Mouse (Mus musculus): ENCODE data around the gene Pik3ap1. TPM values are rescaled to one million over a fixed set of nuclear protein-coding genes. Genes with fewer than 3 reads are reported as not detected.
"Not testable (repeated sequence)": the region's sequence is repeated elsewhere in the genome, so short reads cannot be mapped to it uniquely, and the experiment has no call there.

Gene Pik3ap1
- polyA plus RNA-seq, 1 experiment from 2014 or later: 285 TPM

DNA sequence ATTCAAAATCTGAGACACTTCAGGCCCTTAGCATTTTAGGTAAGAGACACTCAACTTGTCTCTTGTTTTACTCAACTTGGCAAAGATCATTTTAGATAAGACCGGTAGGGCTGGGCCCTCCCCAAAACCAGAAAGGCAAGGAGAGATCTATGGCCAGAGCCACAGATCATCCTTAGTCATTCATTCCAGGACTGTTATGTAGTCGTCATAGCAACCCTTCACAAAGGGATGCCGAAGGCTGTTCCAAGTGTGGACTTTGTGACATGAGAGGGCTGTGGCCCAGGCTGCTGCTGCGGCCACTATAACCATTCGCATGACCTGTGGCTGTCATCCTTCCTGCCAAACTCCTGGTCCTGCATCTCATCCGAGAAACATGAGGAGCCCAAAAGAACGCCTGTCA is 54.5 kb downstream of the Pik3ap1 start:
- Histone ChIP-seq H3K4me3 (ENCODE audit: inconsistent target) (peak overlapping the region; percentile 64), H3K79me2 (ENCODE audit: inconsistent target) (peaks cover 97% of the 10 kb centered on the region), H3K36me3 (ENCODE audit: inconsistent target) (peaks cover 39% of the 10 kb centered on the region), H3K27ac (peak overlapping the region; percentile 98)
- 98% methylated on average over 5 of the region's 7 CpGs for WGBS (ENCODE audit: missing documents)

DNA sequence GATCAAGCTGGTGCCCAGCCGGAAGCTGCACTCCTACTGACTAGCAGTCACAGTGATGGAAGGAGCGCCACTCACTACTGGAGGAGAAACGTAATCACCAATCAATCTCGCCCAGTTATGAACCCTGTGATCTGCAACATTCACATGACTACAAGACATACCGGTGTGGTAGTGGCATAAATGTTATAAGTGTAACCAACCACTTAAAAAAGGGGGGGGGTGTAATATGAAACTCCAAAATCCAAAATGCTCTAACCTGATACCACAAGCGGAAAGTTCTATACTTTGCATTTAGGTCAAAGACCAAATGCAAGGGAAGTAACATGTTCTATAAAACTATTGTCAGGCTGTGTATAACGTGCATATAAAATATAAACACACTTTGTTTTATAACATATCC is 54.9 kb downstream of the Pik3ap1 start:
- WGBS (ENCODE audit: missing documents): 98% methylated on average over 6 of the region's 7 CpGs
- peak overlapping the region; percentile 64 for H3K4me3 ChIP-seq (ENCODE audit: inconsistent target)
- peaks cover 97% of the 10 kb centered on the region for H3K79me2 ChIP-seq (ENCODE audit: inconsistent target)
- H3K27ac ChIP-seq: peak overlapping the region; percentile 98
- H3K36me3 ChIP-seq (ENCODE audit: inconsistent target): peaks cover 42% of the 10 kb centered on the region

DNA sequence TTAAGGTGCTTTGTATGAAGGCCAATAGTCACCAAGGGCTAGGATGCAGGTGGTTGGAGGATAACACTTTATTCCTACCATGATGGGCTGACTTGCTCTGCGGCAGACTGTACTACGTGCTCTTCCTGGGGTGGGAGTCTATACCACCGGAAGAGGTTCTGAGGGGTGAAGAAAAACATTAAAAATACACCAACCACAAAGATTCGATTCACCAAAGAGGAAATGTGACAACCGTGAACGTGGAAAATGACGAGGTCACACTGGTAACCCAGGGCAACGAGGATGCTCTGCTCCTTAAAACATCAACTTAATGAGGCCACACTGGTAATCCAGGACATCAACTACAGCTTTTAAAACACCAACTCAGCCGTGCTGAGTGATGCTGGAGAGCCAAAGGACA is 56.2 kb downstream of the Pik3ap1 start:
- WGBS (ENCODE audit: missing documents): 26% methylated on average over 9 of the region's 9 CpGs
- Histone ChIP-seq H3K79me2 (ENCODE audit: inconsistent target) (peaks cover 99% of the 10 kb centered on the region), H3K4me3 (ENCODE audit: inconsistent target) (no peak overlapping the region), H3K36me3 (ENCODE audit: inconsistent target) (peaks cover 51% of the 10 kb centered on the region), H3K27ac (no peak overlapping the region)

DNA sequence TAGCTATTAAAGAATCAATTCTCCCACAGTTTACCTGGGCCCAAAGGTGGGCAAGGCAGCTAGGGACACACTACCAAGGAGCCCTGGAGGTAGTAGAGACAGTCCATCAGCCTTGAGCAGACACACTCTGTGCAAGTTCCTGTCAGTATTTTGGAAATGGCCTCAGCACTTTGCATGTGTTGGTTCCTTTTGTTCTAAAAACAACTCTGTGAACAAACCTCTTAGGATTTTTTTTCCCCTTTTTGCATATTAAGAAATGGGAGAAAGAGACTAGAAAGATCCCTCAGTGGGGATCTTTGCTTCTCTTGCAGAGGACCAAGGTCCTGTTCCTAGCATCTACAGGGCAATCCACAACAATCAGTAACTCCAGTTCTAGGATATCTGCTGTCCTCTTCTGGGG is 61.1 kb downstream of the Pik3ap1 start:
- Histone ChIP-seq H3K36me3 (ENCODE audit: inconsistent target) (peaks cover 87% of the 10 kb centered on the region), H3K4me3 (ENCODE audit: inconsistent target) (no peak overlapping the region), H3K27ac (peak overlapping the region; percentile 92), H3K79me2 (ENCODE audit: inconsistent target) (peaks cover 94% of the 10 kb centered on the region)

DNA sequence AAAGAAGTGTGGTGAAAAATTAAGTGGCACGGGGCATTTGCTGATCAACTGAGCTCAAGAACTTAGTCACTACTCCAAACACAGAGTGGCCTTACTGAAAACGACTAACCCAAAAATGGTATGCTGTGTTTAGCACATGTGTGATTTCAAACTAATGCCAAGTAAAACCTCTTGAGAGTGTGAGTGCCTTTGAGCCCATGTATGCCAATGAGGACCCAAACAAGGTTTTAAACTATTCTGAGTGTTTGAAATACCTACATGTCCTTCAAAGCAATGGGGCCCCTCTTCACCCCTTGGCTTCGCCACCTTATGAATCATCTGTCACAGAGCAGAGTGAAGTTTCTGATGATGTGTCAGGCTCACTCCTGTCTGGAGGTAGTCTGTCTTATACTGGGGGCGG is 61.8 kb downstream of the Pik3ap1 start:
- WGBS (ENCODE audit: missing documents): 98% methylated on average over 4 of the region's 4 CpGs
- H3K27ac ChIP-seq: peak overlapping the region; percentile 92

DNA sequence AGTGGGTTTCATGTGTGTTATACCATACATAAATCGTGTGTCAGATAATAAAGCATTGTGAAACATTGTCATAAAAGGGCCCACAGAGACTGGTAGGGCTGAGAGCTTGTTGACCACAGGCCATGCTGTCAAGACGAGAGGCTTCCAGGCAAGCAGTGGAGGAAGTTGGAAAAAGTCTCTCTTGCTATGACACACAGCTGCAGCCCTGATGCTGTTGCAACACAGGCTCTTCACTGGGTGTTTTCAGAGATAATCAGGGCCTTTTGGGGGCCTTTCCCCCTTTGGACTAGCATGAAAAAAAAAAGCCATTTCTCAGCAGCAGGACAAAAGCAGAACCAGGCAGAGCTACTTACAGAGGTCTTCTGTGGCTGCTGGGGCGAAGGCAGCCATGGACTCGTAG is 63.8 kb downstream of the Pik3ap1 start:
- 4% methylated on average over 4 of the region's 4 CpGs for WGBS (ENCODE audit: missing documents)
- peak overlapping the region; percentile 92 for H3K27ac ChIP-seq
- no peak overlapping the region for H3K4me3 ChIP-seq (ENCODE audit: inconsistent target)
- peaks cover 94% of the 10 kb centered on the region for H3K79me2 ChIP-seq (ENCODE audit: inconsistent target)
- peaks cover 87% of the 10 kb centered on the region for H3K36me3 ChIP-seq (ENCODE audit: inconsistent target)

More for the DNA sequence above, 61.8 kb downstream of the Pik3ap1 start:
- Histone ChIP-seq H3K4me3 (ENCODE audit: inconsistent target) (no peak overlapping the region), H3K36me3 (ENCODE audit: inconsistent target) (peaks cover 87% of the 10 kb centered on the region), H3K79me2 (ENCODE audit: inconsistent target) (peaks cover 94% of the 10 kb centered on the region)

DNA sequence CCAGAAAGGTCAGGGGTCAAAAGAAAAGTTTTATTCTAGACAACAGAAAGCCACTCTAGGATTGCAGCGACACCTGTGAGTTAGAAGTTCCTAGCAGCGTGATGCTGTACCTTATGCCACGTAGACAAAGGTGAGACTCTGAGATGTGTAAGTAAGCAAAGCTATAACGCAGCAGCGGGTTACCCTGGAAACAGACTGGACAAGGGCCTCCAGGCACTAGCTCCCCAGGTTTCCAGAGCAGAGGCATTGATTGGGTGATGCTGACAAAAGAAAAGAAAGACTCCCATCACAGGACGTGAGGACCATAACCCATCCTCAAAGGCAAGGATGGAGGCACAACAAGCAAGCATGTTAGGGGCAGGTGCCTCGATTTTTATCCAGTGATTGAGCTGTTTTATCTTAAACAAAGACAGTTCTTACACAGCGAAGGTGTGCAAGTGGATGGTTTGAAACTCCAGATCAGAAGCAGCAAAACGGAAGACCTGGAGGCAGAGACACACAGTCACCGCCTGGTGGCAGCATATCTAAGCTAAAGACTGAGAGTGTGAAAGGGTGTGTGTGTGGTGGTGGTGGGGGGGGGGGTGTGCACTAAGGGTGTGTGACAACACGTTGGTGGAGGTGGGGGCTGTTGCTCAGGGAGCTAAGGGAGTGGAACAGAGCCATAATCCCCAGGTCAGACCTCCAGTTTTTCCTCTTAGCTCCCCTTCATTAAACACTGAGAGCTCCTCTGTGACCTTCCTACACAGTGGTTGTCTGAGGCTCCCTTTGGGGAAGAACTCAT is 67.4 kb downstream of the Pik3ap1 start:
- Histone ChIP-seq H3K27ac (no peak overlapping the region), H3K4me3 (ENCODE audit: inconsistent target) (no peak overlapping the region), H3K36me3 (ENCODE audit: inconsistent target) (peaks cover 93% of the 10 kb centered on the region), H3K79me2 (ENCODE audit: inconsistent target) (peaks cover 95% of the 10 kb centered on the region)
- 67% methylated on average over 11 of the region's 11 CpGs for WGBS (ENCODE audit: missing documents)

DNA sequence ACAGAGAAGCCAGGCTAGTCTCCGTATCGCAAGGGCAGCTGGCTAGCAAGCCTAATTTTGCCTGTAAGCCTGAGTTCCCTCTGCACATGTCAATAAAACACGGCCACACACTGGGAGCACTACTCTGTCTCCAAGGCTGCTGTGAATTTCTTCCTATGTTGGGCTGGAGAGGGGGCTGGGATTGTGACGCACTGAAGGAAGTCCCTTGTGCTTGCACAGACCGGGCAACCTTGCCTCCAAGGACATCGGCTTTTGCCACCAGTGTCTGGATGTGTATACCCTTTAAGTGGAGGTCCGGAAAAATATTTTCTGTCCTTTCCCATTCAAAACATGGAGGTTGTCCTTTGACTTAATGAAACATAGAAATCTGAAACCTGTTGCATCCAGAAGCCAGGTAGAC is 70.2 kb downstream of the Pik3ap1 start:
- H3K27ac ChIP-seq: no peak overlapping the region
- 96% methylated on average over 4 of the region's 7 CpGs for whole genome bisulfite sequencing (ENCODE audit: missing documents)

DNA sequence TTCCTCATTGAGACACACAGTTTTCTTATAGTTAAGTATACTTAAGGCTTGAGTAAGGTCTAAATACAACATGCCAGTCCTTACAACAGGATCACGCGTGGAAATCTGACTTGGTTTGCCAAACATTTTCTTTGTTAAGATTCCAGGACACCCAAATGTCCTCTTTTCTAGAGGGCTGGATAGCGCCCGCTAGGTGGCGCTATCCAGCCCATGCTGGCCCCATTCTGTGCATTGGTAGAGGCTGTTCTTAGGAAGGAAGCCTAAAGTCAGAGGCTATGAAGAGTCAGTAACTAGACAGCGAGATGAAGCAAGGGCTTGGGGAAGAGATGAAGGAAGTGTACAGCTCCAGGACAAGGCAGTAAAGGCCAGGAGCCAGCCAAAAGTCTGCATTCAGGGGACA is 71.2 kb downstream of the Pik3ap1 start:
- Histone ChIP-seq H3K27ac (no peak overlapping the region), H3K79me2 (ENCODE audit: inconsistent target) (peaks cover 100% of the 10 kb centered on the region), H3K4me3 (ENCODE audit: inconsistent target) (no peak overlapping the region), H3K36me3 (ENCODE audit: inconsistent target) (peaks cover 93% of the 10 kb centered on the region)
- 18% methylated on average over 6 of the region's 6 CpGs for WGBS (ENCODE audit: missing documents)

More for the DNA sequence above, 70.2 kb downstream of the Pik3ap1 start:
- Histone ChIP-seq H3K36me3 (ENCODE audit: inconsistent target) (peaks cover 93% of the 10 kb centered on the region), H3K4me3 (ENCODE audit: inconsistent target) (no peak overlapping the region), H3K79me2 (ENCODE audit: inconsistent target) (peaks cover 100% of the 10 kb centered on the region)

DNA sequence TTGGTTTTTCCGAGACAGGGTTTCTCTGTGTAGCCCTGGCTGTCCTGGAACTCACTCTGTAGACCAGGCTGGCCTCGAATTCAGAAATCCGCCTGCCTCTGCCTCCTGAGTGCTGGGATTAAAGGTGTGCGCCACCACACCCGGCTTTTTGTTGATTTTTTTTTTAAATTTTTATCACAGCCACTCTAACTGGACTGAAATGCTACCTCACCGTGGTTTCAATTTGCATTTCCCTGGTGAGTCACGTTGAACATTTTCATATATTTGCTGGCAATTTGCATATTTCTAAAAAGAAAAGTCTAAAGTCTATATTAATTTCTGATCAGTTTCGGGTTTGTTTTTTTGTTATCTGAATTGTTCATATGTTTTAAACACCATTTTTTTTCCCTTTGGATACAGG is 72.3 kb downstream of the Pik3ap1 start:
- H3K36me3 ChIP-seq (ENCODE audit: inconsistent target): peaks cover 93% of the 10 kb centered on the region
- WGBS (ENCODE audit: missing documents): 74% methylated on average over 5 of the region's 8 CpGs

DNA sequence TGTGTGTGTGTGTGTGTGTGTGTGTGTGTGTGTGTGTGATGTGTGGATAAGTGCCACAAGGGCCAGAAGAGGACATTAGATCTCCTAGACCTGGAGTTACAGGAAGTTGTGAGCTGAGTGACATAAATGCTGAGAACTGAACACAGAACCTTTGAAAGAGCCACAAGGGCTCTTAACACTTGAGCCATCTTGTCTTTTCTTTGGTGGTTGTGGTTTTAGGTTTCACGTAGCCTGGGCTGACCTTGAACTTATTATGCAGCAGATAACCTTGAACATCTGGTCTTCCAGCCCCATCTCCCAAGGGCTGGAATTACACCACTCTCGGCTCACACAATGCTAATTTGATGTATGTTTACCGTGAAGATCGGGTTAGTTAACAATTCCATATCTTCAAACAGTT is 72.9 kb downstream of the Pik3ap1 start:
- Histone ChIP-seq H3K4me3 (ENCODE audit: inconsistent target) (no peak overlapping the region), H3K79me2 (ENCODE audit: inconsistent target) (peaks cover 100% of the 10 kb centered on the region), H3K27ac (no peak overlapping the region), H3K36me3 (ENCODE audit: inconsistent target) (peaks cover 93% of the 10 kb centered on the region)
- WGBS (ENCODE audit: missing documents): 97% methylated on average over 4 of the region's 4 CpGs

More for the DNA sequence above, 72.3 kb downstream of the Pik3ap1 start:
- not testable (repeated sequence) for H3K4me3 ChIP-seq (ENCODE audit: inconsistent target); H3K27ac ChIP-seq
- peaks cover 100% of the 10 kb centered on the region for H3K79me2 ChIP-seq (ENCODE audit: inconsistent target)

DNA sequence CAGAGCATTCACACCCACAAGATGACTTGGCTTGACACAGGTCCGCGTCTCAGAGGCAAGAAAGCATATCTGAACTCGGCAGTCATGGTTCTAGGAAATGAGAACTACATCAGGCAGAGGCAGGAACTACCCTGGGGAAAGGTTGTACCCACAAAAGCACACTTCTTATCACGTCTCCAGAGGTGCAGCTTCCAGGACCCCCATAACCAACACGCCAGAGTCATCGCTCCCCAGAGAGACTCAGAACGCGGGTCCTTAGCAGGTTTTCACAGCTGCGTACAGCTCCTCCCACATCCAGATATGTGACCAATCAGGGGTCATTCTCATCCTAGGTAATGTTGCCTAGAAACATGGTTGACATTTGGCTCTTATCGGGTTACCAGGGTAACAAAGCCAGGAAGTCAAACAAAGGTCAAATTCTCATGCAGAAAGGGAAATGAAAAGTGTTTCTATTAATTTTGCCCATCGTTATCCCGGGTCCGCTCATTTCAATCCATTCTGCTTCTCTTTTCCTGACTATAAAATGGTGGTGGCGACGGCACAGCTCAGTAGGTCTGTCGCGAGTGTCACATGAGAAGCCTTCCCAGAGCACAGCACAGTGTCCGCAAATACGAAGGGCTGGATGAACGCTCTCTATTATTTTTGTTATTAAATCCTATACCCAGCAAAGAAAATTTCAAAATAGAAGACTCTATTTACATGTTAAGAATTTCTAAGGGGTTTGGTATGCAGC is 73.8 kb downstream of the Pik3ap1 start:
- Histone ChIP-seq H3K36me3 (ENCODE audit: inconsistent target) (peaks cover 93% of the 10 kb centered on the region), H3K27ac (no peak overlapping the region), H3K4me3 (ENCODE audit: inconsistent target) (no peak overlapping the region), H3K79me2 (ENCODE audit: inconsistent target) (peaks cover 100% of the 10 kb centered on the region)
- 51% methylated on average over 17 of the region's 20 CpGs for WGBS (ENCODE audit: missing documents)

DNA sequence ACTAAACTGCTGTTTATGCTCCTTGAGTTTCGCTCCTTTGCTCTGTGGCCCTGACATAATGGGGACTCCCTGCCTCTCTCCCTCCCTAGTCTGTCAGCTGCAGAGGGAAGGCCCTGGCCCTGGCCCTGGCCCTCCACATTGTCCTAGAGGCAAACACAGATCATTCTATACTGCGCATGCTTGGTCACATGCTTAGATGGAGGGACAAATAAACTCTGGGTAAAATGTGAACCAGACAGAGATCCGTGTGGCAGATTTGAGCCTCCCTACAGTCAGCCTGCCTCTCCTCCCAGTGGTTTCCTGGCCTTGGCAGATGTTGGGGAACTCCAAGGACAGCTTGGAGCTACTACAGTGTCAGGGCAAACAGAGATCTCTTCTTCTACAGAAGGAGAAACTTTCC is 81.0 kb downstream of the Pik3ap1 start:
- no peak overlapping the region for H3K27ac ChIP-seq
- 97% methylated on average over 3 of the region's 3 CpGs for WGBS (ENCODE audit: missing documents)
- H3K79me2 ChIP-seq (ENCODE audit: inconsistent target): peaks cover 99% of the 10 kb centered on the region
- peaks cover 100% of the 10 kb centered on the region for H3K36me3 ChIP-seq (ENCODE audit: inconsistent target)
- no peak overlapping the region for H3K4me3 ChIP-seq (ENCODE audit: inconsistent target)

DNA sequence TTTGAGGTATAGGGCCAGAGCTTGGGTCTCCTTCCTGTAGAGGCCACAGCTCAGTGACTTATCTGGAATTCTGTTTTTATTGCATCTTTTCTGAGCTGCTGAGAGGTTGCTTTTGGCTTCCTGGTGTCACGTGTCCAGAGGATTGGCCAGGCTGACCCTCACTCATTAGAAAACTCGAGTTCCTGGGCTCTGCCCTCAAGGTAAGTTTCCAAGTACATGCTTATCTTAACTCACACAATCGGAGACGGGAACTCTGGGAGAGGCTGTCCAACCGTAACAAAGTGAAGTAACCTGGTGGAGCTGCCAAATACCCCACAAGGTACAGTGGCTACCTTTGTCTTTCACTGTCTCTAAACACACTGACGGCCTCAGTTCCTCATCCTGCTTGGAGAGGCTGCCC is 81.5 kb downstream of the Pik3ap1 start:
- Histone ChIP-seq H3K4me3 (ENCODE audit: inconsistent target) (no peak overlapping the region), H3K79me2 (ENCODE audit: inconsistent target) (peaks cover 94% of the 10 kb centered on the region), H3K36me3 (ENCODE audit: inconsistent target) (peaks cover 100% of the 10 kb centered on the region), H3K27ac (no peak overlapping the region)
- 98% methylated on average over 5 of the region's 6 CpGs for WGBS (ENCODE audit: missing documents)

DNA sequence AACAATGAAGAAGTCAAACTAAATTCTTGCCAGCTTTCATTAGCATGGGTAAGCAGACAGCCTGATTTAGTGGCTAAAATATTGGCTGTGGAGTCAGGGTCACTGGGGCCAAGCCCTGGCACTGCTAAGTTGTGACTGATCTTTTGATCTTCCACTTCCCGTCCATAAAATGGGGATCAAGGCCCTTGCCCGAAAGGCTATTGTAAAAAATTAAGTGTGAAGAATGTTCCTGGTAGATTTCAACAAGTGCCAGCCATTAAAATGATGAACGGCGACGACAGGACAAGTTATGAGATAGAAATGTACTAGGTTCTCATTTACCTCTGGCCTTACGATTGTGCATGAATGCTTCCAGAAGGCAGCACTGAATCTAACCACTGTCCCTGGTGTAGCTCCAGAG is 83.0 kb downstream of the Pik3ap1 start:
- WGBS (ENCODE audit: missing documents): 92% methylated on average over 6 of the region's 6 CpGs
- no peak overlapping the region for H3K4me3 ChIP-seq (ENCODE audit: inconsistent target)

More for the DNA sequence above, 83.0 kb downstream of the Pik3ap1 start:
- Histone ChIP-seq H3K27ac (no peak overlapping the region), H3K79me2 (ENCODE audit: inconsistent target) (peaks cover 87% of the 10 kb centered on the region; the same call in 1 of the 2 replicates), H3K36me3 (ENCODE audit: inconsistent target) (peaks cover 100% of the 10 kb centered on the region)
